Mouse (Mus musculus) gastrocnemius, postnatal 10 days (tissue): ENCODE results near the gene Cyb5b. TPM values are rescaled to one million over a fixed set of nuclear protein-coding genes. Genes with fewer than 3 reads are reported as not detected.
A peak's percentile ranks its signal among the peaks of the same experiment; 100 is the strongest.
"Not testable (repeated sequence)": the region's sequence is repeated elsewhere in the genome, so short reads cannot be mapped to it uniquely, and the experiment has no call there.

Experiments used
- DNase-seq: peaks from one replicate; pipeline ENCODE4 v3.0.0; 2021; ENCODE audit warnings: mixed read lengths
- long read RNA-seq, 2 experiments: library from polyadenylated mRNA; stranded (forward); transcript quantifications; one replicate each; pipeline ENCODE4 v2.0.0; 2021
- total RNA-seq, 2 experiments: library from RNA; stranded (reverse); gene quantifications; 2 replicates each; pipeline ENCODE4 v1.2.3; 2021

Cyb5b gene
- total RNA-seq: 10 to 100 TPM; 29.4 to 32.5 TPM
- long read RNA-seq, experiment 1, full-length matches to known transcripts: 64 of 87 reads
- long read RNA-seq, experiment 1, partial matches to known transcripts: 10 of 87 reads
- long read RNA-seq, experiment 1, other reads (novel, unspliced or antisense): 13 of 87 reads
- long read RNA-seq, experiment 2, full-length matches to known transcripts: 42 of 70 reads
- long read RNA-seq, experiment 2, partial matches to known transcripts: 17 of 70 reads
- long read RNA-seq, experiment 2, other reads (novel, unspliced or antisense): 11 of 70 reads

GRCm38 (mm10) chr8:107150404-107151157 lies at the start of gene Cyb5b:
Cyb5b (plus strand) TSS chr8:107150640.
- peak; percentile 92 for DNase-seq

DNA sequence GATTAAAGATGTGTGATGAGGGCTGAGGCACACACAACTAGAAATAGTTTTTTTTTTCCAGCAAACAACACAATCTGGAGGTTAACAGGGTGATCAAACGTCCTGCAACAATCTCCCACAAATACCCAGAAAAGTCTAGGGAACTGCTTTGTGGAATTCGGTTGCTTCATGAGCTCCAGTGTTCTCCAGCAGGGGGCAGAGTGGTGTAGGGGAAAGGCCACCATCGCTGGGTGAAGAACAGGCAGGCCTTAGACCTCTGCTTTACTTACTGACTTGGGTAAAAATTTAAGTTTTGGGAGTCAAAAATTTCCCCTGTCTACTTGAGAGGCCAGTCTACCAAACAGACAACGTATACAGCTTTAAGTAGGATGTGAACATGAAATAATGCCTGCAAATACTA lies 45.9 kb upstream of the Cyb5b start:
- peak; percentile 84 for DNase-seq

- DNase-seq: not testable (repeated sequence)
Observed at GRCm38 (mm10) chr8:107108089-107108488, 42.4 kb upstream of the Cyb5b start.

- DNase-seq: no peak
Observed at GRCm38 (mm10) chr8:107108978-107109720, 41.3 kb upstream of the Cyb5b start.

- DNase-seq: no peak
Observed at GRCm38 (mm10) chr8:107109816-107110435, 40.5 kb upstream of the Cyb5b start.

DNA sequence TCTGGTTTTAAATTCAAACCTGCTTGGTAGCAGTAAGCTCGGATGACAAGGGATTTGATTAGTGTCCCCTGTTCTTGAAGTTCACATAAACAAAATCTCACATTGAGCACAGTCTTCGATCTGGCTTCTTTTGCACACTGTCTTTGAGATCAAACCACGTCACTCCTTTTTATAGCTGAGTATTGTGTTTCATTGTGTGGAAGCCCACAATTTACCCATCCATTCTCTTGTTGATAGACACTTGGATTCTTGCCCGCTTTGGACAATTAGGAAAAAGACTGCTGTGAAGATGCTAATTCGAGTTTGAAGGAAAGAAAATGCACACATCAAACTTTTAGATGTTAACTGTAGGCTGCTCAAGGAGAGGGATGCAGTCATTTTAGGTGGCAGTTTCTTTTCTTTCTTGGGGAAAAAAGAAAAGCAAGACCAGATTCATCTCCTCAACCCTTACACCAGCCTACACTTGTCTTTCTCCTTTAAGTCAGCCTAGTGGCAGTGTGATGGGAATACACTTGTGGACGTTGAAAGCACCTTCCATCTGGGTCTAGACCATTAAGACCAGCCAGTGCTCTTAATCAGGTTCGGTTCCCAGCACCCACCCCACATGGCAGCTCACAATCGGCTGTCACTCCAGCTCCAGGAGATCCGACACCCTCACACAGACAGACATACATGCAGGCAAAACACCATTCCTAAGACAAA lies 39.7 kb upstream of the Cyb5b start:
- no peak for DNase-seq

DNA sequence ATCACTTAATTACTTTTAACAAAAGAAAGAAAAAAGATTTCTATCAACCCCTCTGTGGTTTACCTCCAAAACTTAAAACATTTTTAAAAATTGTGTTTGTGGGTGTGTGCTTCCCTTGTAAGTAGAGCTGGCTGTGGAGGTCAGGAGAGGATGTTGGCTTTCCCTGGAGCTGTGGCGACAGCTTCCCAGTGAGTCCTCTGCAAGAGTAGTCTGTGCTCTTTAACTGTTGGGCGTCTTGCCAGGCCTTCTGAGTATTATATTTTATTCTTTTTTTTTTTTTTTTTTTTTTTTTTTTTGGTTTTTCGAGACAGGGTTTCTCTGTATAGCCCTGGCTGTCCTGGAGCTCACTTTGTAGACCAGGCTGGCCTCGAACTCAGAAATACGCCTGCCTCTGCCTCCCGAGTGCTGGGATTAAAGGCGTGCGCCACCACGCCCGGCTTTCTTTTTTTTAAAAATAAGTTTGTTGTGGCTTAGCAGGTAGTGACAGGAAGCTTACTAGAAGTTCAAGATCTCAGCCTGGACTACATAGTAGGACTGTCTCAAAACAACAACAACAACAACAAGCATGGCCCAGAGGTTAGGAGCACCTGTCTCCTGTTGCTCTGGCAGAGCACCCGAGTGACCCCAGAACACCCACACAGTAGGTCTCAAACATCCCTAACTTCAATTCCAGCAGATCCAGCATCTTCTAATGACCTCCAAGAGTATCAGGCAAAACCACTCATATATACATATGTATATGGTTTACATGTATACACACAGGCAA lies 38.9 kb upstream of the Cyb5b start:
- no peak for DNase-seq

GRCm38 (mm10) chr8:107113209-107113608 lies 37.2 kb upstream of the Cyb5b start:
- DNase-seq: no peak

- no peak for DNase-seq
Observed at GRCm38 (mm10) chr8:107114150-107115007, 36.1 kb upstream of the Cyb5b start.

GRCm38 (mm10) chr8:107115008-107115320 lies 35.5 kb upstream of the Cyb5b start:
- no peak for DNase-seq

- peak; percentile 71 for DNase-seq
Observed at GRCm38 (mm10) chr8:107116023-107116422, 34.4 kb upstream of the Cyb5b start.

DNA sequence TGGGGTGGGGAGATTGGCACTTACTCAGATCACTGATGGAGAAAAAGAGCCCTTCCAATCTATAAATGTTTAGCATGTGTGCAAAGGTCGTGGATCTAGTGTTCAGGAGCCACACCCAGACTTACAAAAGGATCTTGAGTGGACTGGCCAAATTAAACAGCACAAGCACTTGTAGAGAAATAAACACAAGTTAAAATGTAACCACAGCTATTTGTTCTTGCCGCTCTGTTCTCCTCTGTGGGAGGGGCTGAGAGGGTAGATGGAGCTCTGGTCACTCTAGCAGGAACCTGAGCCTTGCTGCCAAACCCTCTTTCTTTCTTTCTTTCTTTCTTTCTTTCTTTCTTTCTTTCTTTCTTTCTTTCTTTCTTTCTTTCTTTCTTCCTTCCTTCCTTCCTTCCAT lies 33.4 kb upstream of the Cyb5b start:
- no peak for DNase-seq

GRCm38 (mm10) chr8:107118803-107119233 lies 31.6 kb upstream of the Cyb5b start:
- no peak for DNase-seq

DNA sequence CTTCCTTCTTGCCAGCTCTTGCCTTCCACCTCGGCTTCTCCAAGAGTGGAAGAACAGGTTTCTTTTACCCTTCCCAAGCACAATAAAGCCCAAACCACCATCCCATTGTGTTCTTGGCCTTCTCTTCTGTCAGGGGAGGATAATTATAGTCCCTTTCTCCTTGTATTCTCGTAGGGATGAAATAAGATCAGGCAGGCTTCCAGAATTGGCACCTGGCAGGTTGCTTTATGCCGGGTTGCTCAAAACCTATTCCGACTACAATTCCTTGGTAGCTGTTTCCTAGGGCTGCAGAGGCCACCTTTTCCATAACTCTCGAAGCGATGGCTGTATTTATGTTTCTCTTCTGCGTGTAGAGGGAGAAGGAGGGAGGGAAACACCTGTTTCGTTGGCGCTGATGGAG lies 31.0 kb upstream of the Cyb5b start:
- no peak for DNase-seq

DNA sequence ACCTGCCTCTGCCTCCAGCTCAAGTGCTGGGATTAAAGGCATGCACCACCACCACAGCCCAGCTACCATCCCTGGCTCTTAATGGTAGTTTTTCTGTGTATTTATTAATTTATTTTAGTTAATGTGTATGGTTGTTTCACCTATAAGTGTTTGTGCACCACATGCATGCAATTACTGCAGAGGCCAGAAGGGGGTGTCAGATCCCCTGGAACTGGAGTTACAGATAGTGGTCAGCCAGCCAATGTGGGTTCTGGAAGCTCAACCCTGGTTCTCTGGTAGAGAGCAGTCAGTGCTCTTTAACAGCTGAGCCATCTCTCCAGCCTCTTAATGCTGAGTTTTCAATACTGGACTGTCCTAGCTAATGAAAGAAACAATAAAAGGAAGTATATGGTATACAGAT lies 29.6 kb upstream of the Cyb5b start:
- no peak for DNase-seq

GRCm38 (mm10) chr8:107121681-107122291 lies 28.7 kb upstream of the Cyb5b start:
- DNase-seq: no peak

GRCm38 (mm10) chr8:107123063-107123614 lies 27.3 kb upstream of the Cyb5b start:
- DNase-seq: no peak

DNA sequence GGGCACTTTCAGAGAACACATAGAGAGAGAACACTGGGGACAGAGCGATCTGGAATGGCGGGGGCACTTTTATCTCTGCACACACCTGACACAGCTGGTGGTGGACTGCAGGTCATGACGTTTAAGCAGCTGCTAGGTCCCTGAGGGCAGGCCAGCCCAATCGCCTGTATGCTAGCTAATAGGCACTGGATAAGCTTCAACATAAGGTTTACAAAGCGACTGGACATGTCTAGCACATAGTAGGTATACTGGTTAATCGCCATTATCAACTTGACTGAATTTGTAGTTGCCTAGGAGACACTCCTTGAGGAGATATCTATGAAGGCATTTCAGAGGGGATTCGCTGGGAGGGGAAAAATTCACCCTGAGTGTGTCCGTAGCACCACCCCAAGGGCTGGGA lies 26.1 kb upstream of the Cyb5b start:
- no peak for DNase-seq
